Mouse (Mus musculus) C2C12 (cell line): ENCODE data around the gene 4930519P11Rik.

ENCODE experiments used
- CTCF ChIP-seq: IDR thresholded peaks from one replicate; pipeline ENCODE4 v1.5.1; 2011; ENCODE audit not compliant: control insufficient read depth, insufficient read depth, insufficient read length
- MAX ChIP-seq: IDR thresholded peaks from one replicate; pipeline ENCODE4 v1.6.1; 2011; ENCODE audit warnings: mild to moderate bottlenecking, control low read depth

GRCm38 (mm10) chr2:154633876-154634644, 20.8 kb upstream of the 4930519P11Rik start:
- TF ChIP-seq CTCF (no peak), MAX (no peak)
